Mouse (Mus musculus): ENCODE measurements around the gene Soga3. TPM values are rescaled to one million over a fixed set of nuclear protein-coding genes. Genes with fewer than 3 reads are reported as not detected.

Gene Soga3
- polyA plus RNA-seq, 1 experiment from 2014 or later = 0.21 TPM

- H3K27me3 ChIP-seq (replicated peaks; ENCODE audit: insufficient read depth, low read length) = peaks cover 28% of the 10 kb centered on the region
- peak; percentile 76 for DNase-seq (ENCODE audit: low spot score)
Observed at GRCm38 (mm10) chr10:29146858-29147640, 3.4 kb downstream of the Soga3 start.

GRCm38 (mm10) chr10:29147641-29147990 lies 4.0 kb downstream of the Soga3 start:
- no peaks in the 10 kb centered on the region for H3K9me3 ChIP-seq (ENCODE audit: low read length)
- H3K4me1 ChIP-seq (ENCODE audit: insufficient read depth, low read depth, low read length) = no peaks in the 10 kb centered on the region
- H3K27me3 ChIP-seq (replicated peaks; ENCODE audit: insufficient read depth, low read length) = peaks cover 28% of the 10 kb centered on the region
- peak overlapping the region; percentile 62 for H3K4me2 ChIP-seq (replicated peaks; ENCODE audit: low read depth, low read length)
- ATAC-seq (no peak), DNase-seq (ENCODE audit: low spot score) (no peak)
- WGBS = 0% methylated on average over 12 of the region's 12 CpGs
- peak overlapping the region; percentile 35; the same call in 1 of the 2 replicates for H3K4me3 ChIP-seq (ENCODE audit: low read depth, low read length)
- TF ChIP-seq EP300 (IDR thresholded peaks at IDR 0.05) (no peak), CTCF (IDR thresholded peaks at IDR 0.05) (no peak)
- H3K27ac ChIP-seq (ENCODE audit: low read length) = no peak overlapping the region
- no peak overlapping the region for H3K9ac ChIP-seq (replicated peaks; ENCODE audit: low read depth)
- no peaks in the 10 kb centered on the region for H3K36me3 ChIP-seq (ENCODE audit: insufficient read depth, low read length)

More at GRCm38 (mm10) chr10:29146858-29147640, 3.4 kb downstream of the Soga3 start:
- ATAC-seq = peak; percentile 93
- TF ChIP-seq CTCF (IDR thresholded peaks at IDR 0.05) = no peak
- Histone ChIP-seq H3K9me3 (ENCODE audit: low read length) (no peaks in the 10 kb centered on the region), H3K36me3 (ENCODE audit: insufficient read depth, low read length) (no peaks in the 10 kb centered on the region), H3K9ac (replicated peaks; ENCODE audit: low read depth) (no peak overlapping the region), H3K27ac (ENCODE audit: low read length) (no peak overlapping the region), H3K4me2 (replicated peaks; ENCODE audit: low read depth, low read length) (peak overlapping the region; percentile 62), H3K4me1 (ENCODE audit: insufficient read depth, low read depth, low read length) (no peaks in the 10 kb centered on the region), H3K4me3 (ENCODE audit: low read depth, low read length) (peak overlapping the region; percentile 35)
- 1% methylated on average over 32 of the region's 65 CpGs for WGBS

GRCm38 (mm10) chr10:29148076-29148475 lies 4.4 kb downstream of the Soga3 start:
- H3K27ac ChIP-seq (ENCODE audit: low read length) = no peak overlapping the region
- H3K4me2 ChIP-seq (replicated peaks; ENCODE audit: low read depth, low read length) = no peak overlapping the region
- TF ChIP-seq CTCF (IDR thresholded peaks at IDR 0.05) (no peak), EP300 (IDR thresholded peaks at IDR 0.05) (no peak)
- H3K36me3 ChIP-seq (ENCODE audit: insufficient read depth, low read length) = no peaks in the 10 kb centered on the region
- H3K27me3 ChIP-seq (replicated peaks; ENCODE audit: insufficient read depth, low read length) = peaks cover 28% of the 10 kb centered on the region
- H3K4me1 ChIP-seq (ENCODE audit: insufficient read depth, low read depth, low read length) = no peaks in the 10 kb centered on the region
- H3K9ac ChIP-seq (replicated peaks; ENCODE audit: low read depth) = no peak overlapping the region
- no peak for ATAC-seq
- DNase-seq (ENCODE audit: low spot score) = no peak
- no peak overlapping the region for H3K4me3 ChIP-seq (ENCODE audit: low read depth, low read length)
- no peaks in the 10 kb centered on the region for H3K9me3 ChIP-seq (ENCODE audit: low read length)
- 2% methylated on average over 21 of the region's 21 CpGs for WGBS

- Histone ChIP-seq H3K4me3 (ENCODE audit: low read depth, low read length) (no peak overlapping the region), H3K9ac (replicated peaks; ENCODE audit: low read depth) (no peak overlapping the region), H3K36me3 (ENCODE audit: insufficient read depth, low read length) (no peaks in the 10 kb centered on the region), H3K9me3 (ENCODE audit: low read length) (no peaks in the 10 kb centered on the region), H3K4me2 (replicated peaks; ENCODE audit: low read depth, low read length) (no peak overlapping the region), H3K27ac (ENCODE audit: low read length) (no peak overlapping the region), H3K27me3 (replicated peaks; ENCODE audit: insufficient read depth, low read length) (no peaks in the 10 kb centered on the region), H3K4me1 (ENCODE audit: insufficient read depth, low read depth, low read length) (no peaks in the 10 kb centered on the region)
- ATAC-seq (no peak), DNase-seq (ENCODE audit: low spot score) (no peak)
- WGBS = 79% methylated on average over 3 of the region's 3 CpGs
- TF ChIP-seq CTCF (IDR thresholded peaks at IDR 0.05) (no peak), EP300 (IDR thresholded peaks at IDR 0.05) (no peak)
Observed at GRCm38 (mm10) chr10:29155304-29155703, 11.7 kb downstream of the Soga3 start.

GRCm38 (mm10) chr10:29161664-29162063 lies 18.0 kb downstream of the Soga3 start:
- Histone ChIP-seq H3K9me3 (ENCODE audit: low read length) (no peaks in the 10 kb centered on the region), H3K36me3 (ENCODE audit: insufficient read depth, low read length) (no peaks in the 10 kb centered on the region), H3K4me2 (replicated peaks; ENCODE audit: low read depth, low read length) (no peak overlapping the region), H3K9ac (replicated peaks; ENCODE audit: low read depth) (no peak overlapping the region), H3K4me1 (ENCODE audit: insufficient read depth, low read depth, low read length) (no peaks in the 10 kb centered on the region), H3K4me3 (ENCODE audit: low read depth, low read length) (no peak overlapping the region), H3K27ac (ENCODE audit: low read length) (no peak overlapping the region), H3K27me3 (replicated peaks; ENCODE audit: insufficient read depth, low read length) (no peaks in the 10 kb centered on the region)
- ATAC-seq (no peak), DNase-seq (ENCODE audit: low spot score) (no peak)
- 74% methylated on average over 2 of the region's 2 CpGs for WGBS
- no peak for TF ChIP-seq CTCF (IDR thresholded peaks at IDR 0.05)
- TF ChIP-seq EP300 (IDR thresholded peaks at IDR 0.05) = no peak

- H3K9me3 ChIP-seq (ENCODE audit: low read length) = no peaks in the 10 kb centered on the region
Observed at GRCm38 (mm10) chr10:29173778-29174177, 30.1 kb downstream of the Soga3 start.

More at GRCm38 (mm10) chr10:29173778-29174177, 30.1 kb downstream of the Soga3 start:
- TF ChIP-seq CTCF (IDR thresholded peaks at IDR 0.05) (no peak), EP300 (IDR thresholded peaks at IDR 0.05) (no peak)
- H3K4me1 ChIP-seq (ENCODE audit: insufficient read depth, low read depth, low read length) = no peaks in the 10 kb centered on the region
- H3K27ac ChIP-seq (ENCODE audit: low read length) = no peak overlapping the region
- H3K9ac ChIP-seq (replicated peaks; ENCODE audit: low read depth) = no peak overlapping the region
- WGBS = 64% methylated on average over 2 of the region's 2 CpGs
- H3K4me3 ChIP-seq (ENCODE audit: low read depth, low read length) = no peak overlapping the region
- no peaks in the 10 kb centered on the region for H3K27me3 ChIP-seq (replicated peaks; ENCODE audit: insufficient read depth, low read length)
- no peak for DNase-seq (ENCODE audit: low spot score)
- no peak for ATAC-seq
- no peaks in the 10 kb centered on the region for H3K36me3 ChIP-seq (ENCODE audit: insufficient read depth, low read length)
- H3K4me2 ChIP-seq (replicated peaks; ENCODE audit: low read depth, low read length) = no peak overlapping the region
